Mouse (Mus musculus) MEL (cell line): ENCODE results near the gene Gpr45. TPM values are rescaled to one million over a fixed set of nuclear protein-coding genes. Genes with fewer than 3 reads are reported as not detected.

Experiments
- DNase-seq: peaks from one replicate; pipeline ENCODE4 v3.0.0; 2011; ENCODE audit warnings: low read depth, low spot score
- H3K27ac ChIP-seq: 2 replicates; pipeline ENCODE4 v1.5.1; 2012; ENCODE audit warnings: low read depth, mild to moderate bottlenecking, control low read depth, low read length, moderate library complexity; ENCODE audit not compliant: control insufficient read depth
- H3K27me3 ChIP-seq, 2 experiments: fragments of 150-350 bp in 1 of 2; sonication (generic) in 1 of 2; 2 replicates each; pipeline ENCODE4 v1.6.1; 2012; ENCODE audit warnings: low read length in 2 of 2, mild to moderate bottlenecking in 2 of 2, improper control_type of control experiment in 1 of 2, moderate library complexity in 1 of 2; ENCODE audit not compliant: insufficient read depth in 2 of 2, control insufficient read depth in 1 of 2
- H3K36me3 ChIP-seq, 2 experiments: 2 replicates each; pipeline ENCODE4 v1.6.1; 2012 to 2014; ENCODE audit warnings: low read length in 2 of 2, improper control_type of control experiment in 1 of 2, inconsistent platforms in 1 of 2, mild to moderate bottlenecking in 1 of 2; ENCODE audit not compliant: insufficient read depth in 2 of 2, control insufficient read depth in 1 of 2
- H3K4me1 ChIP-seq, 2 experiments: fragments of 150-350 bp in 1 of 2; sonication (generic) in 1 of 2; 2 replicates each; pipeline ENCODE4 v1.6.1; 2012; ENCODE audit warnings: low read length in 2 of 2, improper control_type of control experiment in 1 of 2, mild to moderate bottlenecking in 1 of 2; ENCODE audit not compliant: insufficient read depth in 2 of 2, control insufficient read depth in 1 of 2
- H3K4me3 ChIP-seq, 2 experiments: fragments of 150-350 bp in 1 of 2; sonication (generic) in 1 of 2; 2 replicates each; pipeline ENCODE4 v1.5.1; 2012; ENCODE audit warnings: low read depth in 2 of 2, low read length in 2 of 2, mild to moderate bottlenecking in 2 of 2, moderate library complexity in 2 of 2, control low read depth in 1 of 2, improper control_type of control experiment in 1 of 2; ENCODE audit not compliant: control insufficient read depth in 1 of 2, insufficient read depth in 1 of 2
- H3K79me2 ChIP-seq: 2 replicates; pipeline ENCODE4 v1.6.1; 2012; ENCODE audit warnings: mild to moderate bottlenecking, low read length, moderate library complexity; ENCODE audit not compliant: control insufficient read depth, poor library complexity, insufficient read depth
- H3K9ac ChIP-seq: 2 replicates; pipeline ENCODE4 v1.6.1; 2012; ENCODE audit warnings: low read depth, mild to moderate bottlenecking, control low read depth, low read length, moderate library complexity; ENCODE audit not compliant: control insufficient read depth, poor library complexity, severe bottlenecking
- H3K9me3 ChIP-seq: fragments of 150-350 bp; sonication (generic); replicated peaks from 2 replicates; pipeline ENCODE4 v1.6.1; 2012; ENCODE audit warnings: mild to moderate bottlenecking, low read length, improper control_type of control experiment, moderate library complexity; ENCODE audit not compliant: insufficient read depth
- BHLHE40 ChIP-seq: IDR thresholded peaks from 2 replicates; pipeline ENCODE4 v1.6.1; 2012; ENCODE audit warnings: low read depth, mild to moderate bottlenecking, inconsistent platforms, low read length, improper control_type of control experiment, borderline replicate concordance
- CTCF ChIP-seq, 3 experiments: IDR thresholded peaks in 2 of 3; conservative IDR thresholded peaks in 1 of 3; 2 replicates each; pipeline ENCODE4 v1.5.1; 2011 to 2012; ENCODE audit warnings: low read length in 3 of 3, low read depth in 2 of 3, mild to moderate bottlenecking in 2 of 3, improper control_type of control experiment in 1 of 3, inconsistent platforms in 1 of 3, mixed read lengths in 1 of 3, moderate library complexity in 1 of 3; ENCODE audit not compliant: control insufficient read depth in 1 of 3, insufficient read depth in 1 of 3, poor library complexity in 1 of 3, severe bottlenecking in 1 of 3
- E2F4 ChIP-seq: IDR thresholded peaks from 2 replicates; pipeline ENCODE4 v1.6.1; 2011; ENCODE audit warnings: low read depth, low read length, improper control_type of control experiment, borderline replicate concordance
- ELF1 ChIP-seq: IDR thresholded peaks from 2 replicates; pipeline ENCODE4 v1.6.1; 2014; ENCODE audit warnings: low read depth, mild to moderate bottlenecking, inconsistent platforms, low read length, improper control_type of control experiment, moderate library complexity
- EP300 ChIP-seq, 2 experiments: IDR thresholded peaks; 2 replicates each; pipeline ENCODE4 v1.6.1; 2011; ENCODE audit warnings: improper control_type of control experiment in 2 of 2, low read length in 2 of 2, low read depth in 1 of 2, mild to moderate bottlenecking in 1 of 2
- GABPA ChIP-seq: IDR thresholded peaks from 2 replicates; pipeline ENCODE4 v1.6.1; 2012; ENCODE audit warnings: low read depth, mild to moderate bottlenecking, inconsistent platforms, low read length, improper control_type of control experiment, moderate library complexity
- GATA1 ChIP-seq: IDR thresholded peaks from 2 replicates; pipeline ENCODE4 v1.6.1; 2011; ENCODE audit warnings: low read depth, low read length, improper control_type of control experiment
- MYB ChIP-seq: IDR thresholded peaks from 2 replicates; pipeline ENCODE4 v1.6.1; 2011; ENCODE audit warnings: mild to moderate bottlenecking, low read depth, low read length, improper control_type of control experiment
- MYC ChIP-seq: IDR thresholded peaks from 2 replicates; pipeline ENCODE4 v1.6.1; 2011; ENCODE audit warnings: low read depth, mild to moderate bottlenecking, low read length, improper control_type of control experiment, moderate library complexity
- RCOR1 ChIP-seq: IDR thresholded peaks from 2 replicates; pipeline ENCODE4 v1.6.1; 2012; ENCODE audit warnings: low read depth, mild to moderate bottlenecking, inconsistent platforms, low read length, improper control_type of control experiment
- SIN3A ChIP-seq: IDR thresholded peaks from 2 replicates; pipeline ENCODE4 v1.6.1; 2012; ENCODE audit warnings: low read length, improper control_type of control experiment, inconsistent platforms
- TAL1 ChIP-seq: IDR thresholded peaks from 2 replicates; pipeline ENCODE4 v1.6.1; 2012; ENCODE audit warnings: mild to moderate bottlenecking, inconsistent platforms, low read length, moderate library complexity, mixed read lengths
- TBP ChIP-seq: IDR thresholded peaks from 2 replicates; pipeline ENCODE4 v1.8.0; 2011; ENCODE audit warnings: low read depth, low read length, improper control_type of control experiment
- ZC3H11A ChIP-seq: IDR thresholded peaks from 2 replicates; pipeline ENCODE4 v1.6.1; 2012; ENCODE audit warnings: low read depth, mild to moderate bottlenecking, inconsistent platforms, low read length, improper control_type of control experiment
- ZKSCAN1 ChIP-seq: IDR thresholded peaks from 2 replicates; pipeline ENCODE4 v1.6.1; 2012; ENCODE audit warnings: low read depth, mild to moderate bottlenecking, inconsistent platforms, low read length, improper control_type of control experiment, moderate library complexity
- polyA plus RNA-seq, 2 experiments: library from polyadenylated mRNA; stranded (reverse) in 1 of 2; unstranded in 1 of 2; fragments of >175 nt in 1 of 2; fragments of >200 nt in 1 of 2; gene quantifications; 2 replicates each; pipeline versions ENCODE4 v1.2.1 to v1.2.4; 2012; ENCODE audit warnings: low replicate concordance in 2 of 2, low read depth in 1 of 2; ENCODE audit not compliant: insufficient read length in 2 of 2, insufficient read depth in 1 of 2, missing spikeins in 1 of 2
- total RNA-seq: library from RNA; depleted of rRNA; stranded (reverse); fragments of 300-350 nt; gene quantifications from 2 replicates; pipeline ENCODE4 v1.2.3, GENCODE M21; 2012

Gpr45 gene
- total and polyA plus RNA-seq, 3 experiments: not detected

GRCm38 (mm10) chr1:43066573-43066972 is 113.9 kb downstream of the Gpr45 start:
- TF ChIP-seq ZC3H11A (no peak), TBP (no peak), SIN3A (no peak), BHLHE40 (no peak), TAL1 (no peak), RCOR1 (no peak), GATA1 (no peak)
- H3K9me3 ChIP-seq: no peaks in the 10 kb centered on the region
- no peak for DNase-seq
- peaks cover 1 to 10% of the 10 kb centered on the region in 2 experiments for H3K36me3 ChIP-seq
- no peaks in the 10 kb centered on the region for H3K27me3 ChIP-seq
- H3K4me3 ChIP-seq: no peak overlapping the region
- H3K4me1 ChIP-seq: peaks cover 9% of the 10 kb centered on the region in 2 experiments
- no peaks in the 10 kb centered on the region for H3K79me2 ChIP-seq
- H3K9ac ChIP-seq: no peak overlapping the region
- no peak overlapping the region for H3K27ac ChIP-seq

- Histone ChIP-seq H3K9me3 (no peaks in the 10 kb centered on the region), H3K79me2 (0 out of 2 replicates have a peak, but pooled peaks cover 2% of the 10 kb centered on the region), H3K9ac (no peak overlapping the region), H3K27me3 (no peaks in the 10 kb centered on the region), H3K4me1 (peaks cover 9% of the 10 kb centered on the region in 2 experiments), H3K36me3 (peaks cover 1 to 10% of the 10 kb centered on the region in 2 experiments), H3K27ac (no peak overlapping the region)
- no peak for DNase-seq
- TF ChIP-seq GABPA: no peak
- TF ChIP-seq EP300 (IDR thresholded peaks at IDR 0.05; ENCODE audit: low read depth in 1 of 2, low read length in 2 of 2): no peak
- TF ChIP-seq MYB: no peak
- no peak for TF ChIP-seq CTCF (IDR thresholded peaks at IDR 0.05 in 2 of 3, conservative IDR thresholded peaks at IDR 0.05 in 1 of 3; ENCODE audit: control insufficient read depth in 1 of 3, insufficient read depth in 1 of 3, low read depth in 2 of 3, low read length in 3 of 3, poor library complexity in 1 of 3, severe bottlenecking in 1 of 3)
- TF ChIP-seq ZKSCAN1: no peak
- no peak for TF ChIP-seq MYC
- TF ChIP-seq, all 39 proteins: peak for 0
- no peak overlapping the region for H3K4me3 ChIP-seq
Measured at GRCm38 (mm10) chr1:43067551-43067950, 114.9 kb downstream of the Gpr45 start.

GRCm38 (mm10) chr1:43070726-43071125 is 118.1 kb downstream of the Gpr45 start:
- H3K36me3 ChIP-seq: peaks cover 3 to 10% of the 10 kb centered on the region in 2 experiments

More at GRCm38 (mm10) chr1:43070726-43071125, 118.1 kb downstream of the Gpr45 start:
- Histone ChIP-seq H3K9ac (no peak overlapping the region), H3K4me1 (peaks cover 9% of the 10 kb centered on the region in 2 experiments), H3K9me3 (no peaks in the 10 kb centered on the region), H3K27me3 (no peaks in the 10 kb centered on the region), H3K4me3 (no peak overlapping the region; a peak in 1 of 4 replicates), H3K27ac (no peak overlapping the region), H3K79me2 (0 out of 2 replicates have a peak, but pooled peaks cover 2% of the 10 kb centered on the region)
- peak; percentile 93 for DNase-seq
- TF ChIP-seq SIN3A (peak; percentile 35; the same call in 1 of the 2 replicates), ELF1 (0 out of 2 replicates have a peak, but pooled peaks have one; percentile 21), E2F4 (no peak)
